Mouse (Mus musculus): ENCODE measurements around the gene Ccnb1.
"Not testable (repeated sequence)": the region's sequence is repeated elsewhere in the genome, so short reads cannot be mapped to it uniquely, and the experiment has no call there.

Ccnb1 gene

GRCm38 (mm10) chr13:100786414-100786867, at the start of gene Ccnb1:
Gene Ccnb1 (minus strand): TSS chr13:100786570.
- DNase-seq (ENCODE audit: low read depth, low spot score), result peak; percentile 74

DNA sequence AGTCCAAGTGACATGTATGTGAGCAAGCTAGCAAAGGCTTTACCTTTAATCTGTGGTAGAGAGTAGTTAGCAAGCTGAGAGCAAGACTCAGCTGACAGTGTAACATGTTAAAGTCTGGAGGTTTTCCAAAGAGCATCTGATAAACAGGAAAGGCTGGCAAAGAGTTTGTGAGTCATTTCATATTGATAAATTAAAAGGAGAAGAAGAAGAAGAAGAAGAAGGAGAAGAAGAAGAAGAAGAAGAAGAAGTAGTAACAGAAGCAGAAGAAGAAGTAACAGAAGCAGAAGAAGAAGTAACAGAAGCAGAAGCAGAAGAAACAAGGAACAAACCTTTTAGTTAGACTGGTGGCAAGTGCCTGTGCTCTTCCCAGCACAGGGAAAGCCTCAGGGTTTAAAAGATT, 48.4 kb upstream of the Ccnb1 start:
- DNase-seq (ENCODE audit: low read depth, low spot score), result no peak

DNA sequence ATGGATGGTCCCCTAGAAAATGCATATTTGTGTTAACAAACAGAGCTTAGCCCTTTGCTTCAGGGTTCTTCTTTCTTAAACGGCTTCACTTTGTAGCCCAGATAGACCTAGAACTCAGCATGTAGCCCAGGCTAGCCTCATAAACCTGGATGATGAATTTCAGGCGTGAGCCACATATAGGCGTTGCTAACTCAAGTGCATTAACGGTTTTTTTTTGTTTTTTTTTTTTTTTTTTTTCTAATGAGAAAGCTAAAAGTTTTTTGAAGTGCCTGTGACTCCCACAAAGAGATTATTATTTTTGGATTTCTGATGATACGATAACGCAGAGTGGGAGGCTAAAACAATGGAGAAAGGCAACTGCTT, 47.3 kb upstream of the Ccnb1 start:
- no peak for DNase-seq (ENCODE audit: low read depth, low spot score)

DNA sequence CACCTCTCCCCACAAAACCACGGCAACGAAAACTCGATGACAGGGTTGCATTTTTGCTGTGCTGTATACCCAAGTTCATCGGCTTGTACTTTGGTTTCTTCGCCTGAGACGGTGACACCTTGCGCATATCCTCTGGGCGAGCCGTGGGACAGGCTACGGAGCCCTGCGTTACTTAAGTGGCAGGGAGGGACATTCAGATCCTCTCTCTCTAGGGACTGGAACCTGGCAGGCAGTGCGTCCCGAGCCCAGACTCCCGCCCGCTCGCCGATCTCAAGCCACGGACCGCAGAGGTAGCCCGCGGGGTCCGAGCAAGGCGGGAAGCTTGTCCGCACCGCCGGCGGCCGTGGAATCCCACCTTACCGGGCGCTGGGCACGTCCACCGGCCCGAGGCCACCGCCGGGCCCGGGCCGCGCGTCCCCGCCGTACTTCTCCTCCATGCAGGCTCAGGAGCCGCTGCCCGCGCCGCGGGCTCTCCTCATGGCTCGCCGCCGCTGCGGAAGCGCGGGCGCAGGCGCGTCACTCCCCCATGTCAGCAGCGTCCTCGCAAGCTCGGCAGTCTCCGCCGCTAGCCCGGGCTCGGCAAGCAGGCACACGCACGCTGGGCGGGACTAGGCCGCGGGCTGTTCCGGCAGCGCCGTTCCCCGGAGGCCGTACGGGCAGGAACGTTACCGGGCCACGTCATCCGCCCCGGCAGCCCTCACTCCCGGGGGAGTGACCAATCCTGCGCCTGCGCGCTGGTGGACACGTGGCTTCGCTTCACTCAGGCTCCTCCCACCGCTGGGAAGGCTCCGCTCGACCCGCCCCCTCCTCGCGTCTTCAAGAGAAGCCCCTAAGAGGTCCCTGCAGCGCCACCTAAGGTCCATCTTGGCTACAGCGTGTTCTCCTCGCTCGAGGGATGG, 46.6 kb upstream of the Ccnb1 start, which contains the start of gene Slc30a5:
Slc30a5 (minus strand) TSS at position 687 of the 899 bp plus-strand sequence.
- peak; percentile 98 for DNase-seq (ENCODE audit: low read depth, low spot score)

GRCm38 (mm10) chr13:100832188-100832587, 45.8 kb upstream of the Ccnb1 start:
- no peak for DNase-seq (ENCODE audit: low read depth, low spot score)

- no peak for DNase-seq (ENCODE audit: low read depth, low spot score)
Measured at GRCm38 (mm10) chr13:100831123-100831522, 44.8 kb upstream of the Ccnb1 start.

DNA sequence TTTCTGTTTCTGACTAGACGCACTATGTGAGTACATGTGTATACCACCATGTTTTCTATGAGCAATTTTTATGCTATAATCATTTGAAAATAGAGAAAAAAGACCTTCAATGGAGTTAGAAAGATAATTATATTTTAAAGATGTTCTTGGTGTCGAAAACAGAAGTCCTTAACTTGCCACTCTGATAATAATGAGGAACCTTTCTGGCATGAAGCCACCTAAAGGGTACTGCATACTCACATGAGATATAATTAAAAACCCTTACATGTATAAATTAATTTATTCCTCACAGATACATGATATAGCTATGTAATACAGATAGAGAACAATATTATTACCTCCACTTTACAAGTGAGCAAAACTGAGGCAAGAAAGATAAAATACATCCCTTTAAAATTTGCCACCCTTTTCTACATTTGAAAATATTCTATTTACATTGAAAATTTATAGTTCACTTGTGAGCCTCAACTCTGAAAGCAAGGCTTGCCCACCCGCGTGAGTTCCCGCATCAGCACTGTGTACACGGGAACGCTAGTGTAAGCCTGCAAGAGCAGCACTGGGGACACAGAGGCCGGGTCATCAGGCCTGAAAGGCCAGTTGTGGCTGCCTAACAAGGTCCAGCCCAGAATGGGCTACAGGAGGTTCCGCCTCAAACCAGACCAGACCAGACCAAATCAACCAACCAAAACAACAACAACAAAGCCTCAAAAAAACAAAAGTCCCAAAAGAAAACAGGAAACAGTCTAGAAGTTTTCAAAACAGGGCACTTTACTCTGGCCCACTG, 39.4 kb upstream of the Ccnb1 start:
- no peak for DNase-seq (ENCODE audit: low read depth, low spot score)

- DNase-seq (ENCODE audit: low read depth, low spot score), result no peak
Measured at GRCm38 (mm10) chr13:100824916-100825315, 38.5 kb upstream of the Ccnb1 start.

DNA sequence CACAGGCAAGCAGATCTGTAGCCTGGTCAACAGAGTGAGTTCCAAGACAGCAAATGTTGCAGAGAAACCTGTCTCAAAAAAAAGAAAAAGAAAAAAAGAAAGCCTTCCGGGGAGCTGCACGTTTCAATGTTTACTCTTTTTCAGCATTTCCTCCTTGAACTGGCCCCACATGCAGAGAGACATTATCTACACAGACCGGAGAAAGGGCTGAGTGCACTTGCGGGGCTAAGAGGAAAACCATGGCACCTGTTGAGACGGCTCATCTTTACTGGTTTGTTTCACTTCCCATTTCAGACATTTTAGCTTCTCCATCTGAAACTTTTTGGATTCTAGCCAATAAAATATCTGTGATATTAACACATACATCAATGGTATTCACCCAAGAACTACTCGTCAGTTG, 37.9 kb upstream of the Ccnb1 start:
- DNase-seq (ENCODE audit: low read depth, low spot score), result no peak

GRCm38 (mm10) chr13:100823863-100824262, 37.5 kb upstream of the Ccnb1 start:
- no peak for DNase-seq (ENCODE audit: low read depth, low spot score)

DNA sequence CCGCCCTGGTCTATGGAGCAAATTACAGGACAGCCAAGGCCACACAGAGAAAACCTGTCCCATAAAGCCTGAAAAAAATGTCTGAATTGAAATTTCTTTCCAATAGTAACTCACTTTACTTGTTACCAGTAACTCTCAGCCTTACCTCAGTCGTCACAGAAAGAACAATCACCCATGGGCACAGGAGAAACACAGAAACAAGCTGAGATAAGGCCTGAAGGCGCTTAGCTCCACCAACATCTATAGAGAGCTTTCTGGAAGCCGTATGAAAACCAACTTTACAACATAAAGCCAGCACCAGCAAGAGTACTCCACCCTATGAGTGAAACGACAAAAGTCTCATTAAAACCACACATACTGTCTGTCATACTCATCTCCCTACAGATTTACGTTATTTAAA, 28.1 kb upstream of the Ccnb1 start:
- DNase-seq (ENCODE audit: low read depth, low spot score), result no peak

- no peak for DNase-seq (ENCODE audit: low read depth, low spot score)
Measured at GRCm38 (mm10) chr13:100805776-100806175, 19.4 kb upstream of the Ccnb1 start.

- DNase-seq (ENCODE audit: low read depth, low spot score), result no peak
Measured at GRCm38 (mm10) chr13:100797171-100797570, 10.8 kb upstream of the Ccnb1 start.

- no peak for DNase-seq (ENCODE audit: low read depth, low spot score)
Measured at GRCm38 (mm10) chr13:100789083-100789482, 2.7 kb upstream of the Ccnb1 start.

- not testable (repeated sequence) for DNase-seq (ENCODE audit: low read depth, low spot score)
Measured at GRCm38 (mm10) chr13:100788057-100788456, 1.7 kb upstream of the Ccnb1 start.

- no peak for DNase-seq (ENCODE audit: low read depth, low spot score)
Measured at GRCm38 (mm10) chr13:100787316-100788010, 1.1 kb upstream of the Ccnb1 start.

DNA sequence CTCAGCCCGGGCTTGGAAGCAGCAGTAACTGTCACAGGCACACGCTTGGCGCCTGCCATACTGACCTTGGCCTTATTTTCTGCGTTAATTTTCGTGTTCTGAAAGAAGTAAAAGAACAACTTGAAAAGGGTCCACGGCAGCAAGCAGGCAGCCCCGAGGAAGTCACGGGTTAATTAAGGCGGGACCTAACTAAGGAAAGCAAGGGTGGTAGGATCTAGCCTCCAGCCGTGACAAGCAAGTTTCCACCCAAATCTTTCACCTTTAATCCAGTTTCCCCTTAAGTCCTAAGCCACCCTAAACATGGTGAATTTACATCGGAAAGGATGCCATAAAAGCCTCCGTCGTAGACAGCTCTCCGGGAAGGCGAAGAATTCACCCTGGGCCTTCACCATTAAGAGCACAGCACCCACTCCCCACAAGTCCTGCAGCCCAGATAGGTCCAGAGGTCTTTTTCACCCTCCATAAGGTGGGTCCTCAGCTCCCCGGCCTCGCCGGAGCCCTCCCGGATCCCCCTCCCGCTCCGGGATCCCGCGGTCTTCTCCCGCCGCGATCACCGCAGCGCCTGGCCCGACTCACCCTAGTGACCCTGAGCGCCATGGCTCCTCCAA, 460 bp downstream of the Ccnb1 start:
- no peak for DNase-seq (ENCODE audit: low read depth, low spot score)

GRCm38 (mm10) chr13:100777491-100777890, 8.9 kb downstream of the Ccnb1 start:
- no peak for DNase-seq (ENCODE audit: low read depth, low spot score)

GRCm38 (mm10) chr13:100776710-100777109, 9.7 kb downstream of the Ccnb1 start:
- DNase-seq (ENCODE audit: low read depth, low spot score), result no peak

GRCm38 (mm10) chr13:100776056-100776419, 10.3 kb downstream of the Ccnb1 start:
- DNase-seq (ENCODE audit: low read depth, low spot score), result no peak

DNA sequence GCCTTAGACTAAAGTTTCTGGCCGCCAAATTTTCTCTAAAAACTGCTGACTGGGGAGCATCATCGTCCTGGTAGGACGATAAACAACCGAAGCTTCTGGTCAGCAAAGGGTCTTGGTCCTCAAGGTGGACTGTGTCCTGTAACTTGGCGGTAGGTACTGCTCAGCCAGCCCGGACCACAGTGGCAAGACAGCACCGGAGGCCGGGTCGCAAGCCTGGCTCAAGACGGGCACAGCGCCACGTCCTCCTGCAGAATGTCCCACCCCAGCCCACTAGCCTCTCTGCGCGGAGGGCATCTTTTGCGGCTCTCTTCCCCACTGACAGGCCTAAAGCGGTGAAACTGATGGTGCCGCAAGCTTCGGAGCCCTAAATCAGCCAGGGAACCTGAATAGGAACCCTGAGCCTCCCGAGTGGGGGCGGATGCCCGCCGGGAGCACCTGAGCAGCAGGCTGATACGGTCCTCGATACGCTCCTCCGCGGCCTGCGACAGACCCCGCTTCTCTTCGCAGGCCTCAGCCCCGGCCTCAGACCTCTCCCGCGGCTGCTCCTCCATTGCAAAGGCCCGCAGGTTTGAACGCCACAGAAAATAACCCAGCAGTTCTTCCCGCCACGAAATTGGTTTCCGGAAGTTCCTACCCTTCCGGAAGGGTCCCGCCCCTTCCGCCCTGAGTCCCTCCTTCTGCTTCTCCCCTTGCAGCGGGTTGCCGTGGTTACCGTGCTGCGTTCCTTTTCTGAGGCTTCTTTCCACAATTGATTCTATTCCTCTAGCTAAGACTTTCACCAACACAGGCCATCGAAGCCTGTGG, 10.9 kb downstream of the Ccnb1 start, which contains the start of gene Cenph:
Cenph (minus strand) TSS at position 648 of the 804 bp plus-strand sequence.
- peak; percentile 46 for DNase-seq (ENCODE audit: low read depth, low spot score)
